16 mouse cellular contexts compared by ENCODE assay signal in genomic region chr2:97707243-97707642, GRCm38 (mm10).
"Had no signal": no experiment of that assay in that cellular context is flagged by ENCODE, and none has a peak within 500 bp of the region (broad histone marks: within the 10 kb centered on the region; RNA-seq: fewer than 3 reads in every experiment).

No protein-coding gene starts in this region.

- H3K27ac ChIP-seq: lung, embryonic 15.5 days; macrophage; midbrain, embryonic 13.5 days; midbrain, embryonic 15.5 days; neural tube, embryonic 12.5 days had no signal

- H3K4me3 ChIP-seq: lung, embryonic 15.5 days; megakaryocyte, embryonic 14.5 days; midbrain, embryonic 13.5 days; midbrain, embryonic 15.5 days; neural tube, embryonic 12.5 days had no signal

- DNase-seq: liver, postnatal 0 days; lung, adult 2 months; lung, postnatal 14 days; lung, postnatal 36 days; right cerebral cortex, postnatal 14 days; right cerebral cortex, postnatal 4 days; spleen, adult 18-20 months; thymus, adult 2 months; thymus, postnatal 25 days; thymus, postnatal 4 days had no signal
